Mouse (Mus musculus): ENCODE data around the gene Crygb.
"Not testable (repeated sequence)": the region's sequence is repeated elsewhere in the genome, so short reads cannot be mapped to it uniquely, and the experiment has no call there.

Crygb gene

GRCm38 (mm10) chr1:65075607-65076006 is 6.5 kb downstream of the Crygb start:
- in situ Hi-C loops (cut with MseI, MboI) = no loop called here

- in situ Hi-C loops (cut with MseI, MboI) = no loop called here
Measured at GRCm38 (mm10) chr1:65073589-65073988, 8.5 kb downstream of the Crygb start, which contains the start of gene Crygc. Crygc (minus strand) TSS chr1:65073689.

GRCm38 (mm10) chr1:65067842-65068241 is 14.2 kb downstream of the Crygb start:
- in situ Hi-C loops (cut with MseI, MboI) = no loop called here

- in situ Hi-C loops (cut with MseI, MboI) = no loop called here
Measured at GRCm38 (mm10) chr1:65064201-65064600, 17.9 kb downstream of the Crygb start.

GRCm38 (mm10) chr1:65063352-65063751 is 18.7 kb downstream of the Crygb start, which contains the start of gene Crygd:
Crygd (minus strand) TSS chr1:65063452.
- in situ Hi-C loops (cut with MseI, MboI) = no loop called here

- in situ Hi-C loops (cut with MseI, MboI) = no loop called here
Measured at GRCm38 (mm10) chr1:65052140-65052539, 29.9 kb downstream of the Crygb start.

GRCm38 (mm10) chr1:65051696-65052095 is 30.4 kb downstream of the Crygb start:
- in situ Hi-C loops (cut with MseI, MboI) = no loop called here

- in situ Hi-C loops (cut with MseI, MboI) = not testable (repeated sequence)
Measured at GRCm38 (mm10) chr1:65050952-65051351, 31.1 kb downstream of the Crygb start, which contains the start of gene Cryge. Cryge (minus strand) TSS chr1:65051149.

- in situ Hi-C loops (cut with MseI, MboI) = loop anchor here (10.0 kb wide), 1 partner anchor 126 kb away; no protein-coding TSS in a partner anchor
Measured at GRCm38 (mm10) chr1:65048781-65049180, 33.3 kb downstream of the Crygb start.

- in situ Hi-C loops (cut with MseI, MboI) = loop anchor here (10.0 kb wide), 1 partner anchor 128 kb away; no protein-coding TSS in a partner anchor
Measured at GRCm38 (mm10) chr1:65046401-65047109, 35.5 kb downstream of the Crygb start.

- in situ Hi-C loops (cut with MseI, MboI) = loop anchor here (10.0 kb wide), 1 partner anchor 131 kb away; no protein-coding TSS in a partner anchor
Measured at GRCm38 (mm10) chr1:65043433-65043832, 38.7 kb downstream of the Crygb start.

- in situ Hi-C loops (cut with MseI, MboI) = loop anchor here (10.0 kb wide), 1 partner anchor 133 kb away; no protein-coding TSS in a partner anchor
Measured at GRCm38 (mm10) chr1:65041837-65042236, 40.3 kb downstream of the Crygb start.

GRCm38 (mm10) chr1:65040806-65041205 is 41.3 kb downstream of the Crygb start:
- in situ Hi-C loops (cut with MseI, MboI) = loop anchor here (10.0 kb wide), 1 partner anchor 134 kb away; no protein-coding TSS in a partner anchor

- in situ Hi-C loops (cut with MseI, MboI) = loop anchor here (10.0 kb wide), 1 partner anchor 135 kb away; no protein-coding TSS in a partner anchor
Measured at GRCm38 (mm10) chr1:65039679-65040078, 42.4 kb downstream of the Crygb start.

- in situ Hi-C loops (cut with MseI, MboI) = no loop called here
Measured at GRCm38 (mm10) chr1:65037542-65037941, 44.5 kb downstream of the Crygb start.

GRCm38 (mm10) chr1:65035513-65035912 is 46.6 kb downstream of the Crygb start:
- in situ Hi-C loops (cut with MseI, MboI) = no loop called here

GRCm38 (mm10) chr1:65032641-65033040 is 49.4 kb downstream of the Crygb start, which contains the start of gene Akr1cl:
Akr1cl (minus strand) TSS chr1:65032759.
- in situ Hi-C loops (cut with MseI, MboI) = no loop called here
